Mouse (Mus musculus) C2C12 (cell line): ENCODE data around the gene Chd9. TPM values are rescaled to one million over a fixed set of nuclear protein-coding genes. Genes with fewer than 3 reads are reported as not detected.

Experiments used
- H3K27me3 ChIP-seq: one replicate; pipeline ENCODE4 v1.6.1; 2011; ENCODE audit not compliant: control insufficient read depth, insufficient read depth, insufficient read length
- H3K36me3 ChIP-seq: one replicate; pipeline ENCODE4 v1.6.1; 2011; ENCODE audit not compliant: control insufficient read depth, insufficient read depth
- H3K4me3 ChIP-seq: one replicate; pipeline ENCODE4 v1.5.1; 2011; ENCODE audit warnings: mild to moderate bottlenecking, control low read depth; ENCODE audit not compliant: poor library complexity, insufficient read depth, severe bottlenecking
- H3K79me2 ChIP-seq: one replicate; pipeline ENCODE4 v1.6.1; 2011; ENCODE audit not compliant: control insufficient read depth, insufficient read depth
- H3K79me3 ChIP-seq: one replicate; pipeline ENCODE4 v1.6.1; 2011; ENCODE audit warnings: low read depth, control low read depth
- H3ac ChIP-seq: one replicate; pipeline ENCODE3; 2011; ENCODE audit warnings: low read depth; ENCODE audit not compliant: control insufficient read depth, insufficient read length
- CEBPB ChIP-seq: IDR thresholded peaks from one replicate; pipeline ENCODE4 v1.6.1; 2011; ENCODE audit warnings: low read depth, mild to moderate bottlenecking, control low read depth, moderate library complexity
- CTCF ChIP-seq: IDR thresholded peaks from one replicate; pipeline ENCODE4 v1.5.1; 2011; ENCODE audit not compliant: control insufficient read depth, insufficient read depth, insufficient read length
- FOSL1 ChIP-seq: IDR thresholded peaks from one replicate; pipeline ENCODE4 v1.8.0; 2011; ENCODE audit warnings: mild to moderate bottlenecking, low read length; ENCODE audit not compliant: poor library complexity, insufficient read depth, severe bottlenecking
- MAX ChIP-seq: IDR thresholded peaks from one replicate; pipeline ENCODE4 v1.6.1; 2011; ENCODE audit warnings: mild to moderate bottlenecking, control low read depth
- MYOD1 ChIP-seq: IDR thresholded peaks from one replicate; pipeline ENCODE4 v1.6.1; 2011; ENCODE audit warnings: low read depth; ENCODE audit not compliant: control insufficient read depth, insufficient read length
- MYOG ChIP-seq: IDR thresholded peaks from one replicate; pipeline ENCODE4 v1.6.1; 2011; ENCODE audit not compliant: control insufficient read depth, insufficient read length; ENCODE audit errors: extremely low read depth
- USF1 ChIP-seq: IDR thresholded peaks from one replicate; pipeline ENCODE4 v1.6.1; 2011; ENCODE audit warnings: low read depth, mild to moderate bottlenecking, control low read depth, moderate library complexity
- polyA plus RNA-seq: library from polyadenylated mRNA; unstranded; fragments of >200 nt; fragmentation: generic; extraction: Trizol; gene quantifications from one replicate; pipeline ENCODE4 v1.2.1, GENCODE M21; 2012; ENCODE audit warnings: missing spikeins

Chd9 gene
- polyA plus RNA-seq, 1 experiment: 18.4 TPM

DNA sequence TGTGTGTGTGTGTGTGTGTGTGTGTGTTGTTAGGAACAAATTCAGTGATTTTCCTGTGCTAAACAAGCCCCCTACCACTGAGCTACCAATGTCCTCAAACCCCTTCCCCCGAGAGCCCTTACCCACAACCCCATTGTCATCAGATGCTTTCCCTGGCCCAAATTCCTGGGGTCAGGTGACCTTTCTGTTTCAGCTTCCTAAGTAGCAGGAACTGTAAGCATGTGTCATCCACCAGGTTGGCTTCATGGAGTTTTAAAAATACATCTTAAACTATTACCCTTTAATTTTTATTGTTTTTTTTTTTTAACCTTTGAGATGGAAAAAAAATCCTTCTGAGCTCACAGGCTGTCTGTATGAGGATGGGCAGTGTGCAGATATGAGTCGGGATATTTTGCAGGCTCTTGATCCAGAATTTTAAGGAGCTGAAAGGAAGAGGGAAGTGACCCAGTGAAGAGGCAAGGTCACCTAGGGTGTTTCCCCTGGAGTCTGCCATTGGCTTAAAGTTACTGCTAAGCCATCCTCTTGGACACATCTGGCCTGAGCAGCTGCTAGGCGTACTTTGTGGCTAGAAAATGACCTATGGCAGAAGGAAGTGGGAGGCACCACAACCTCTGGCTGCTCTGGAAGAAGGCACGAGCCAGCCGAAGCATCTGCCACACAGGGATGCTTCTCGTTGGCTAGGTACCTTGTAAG lies 5.6 kb downstream of the Chd9 start:
- Histone ChIP-seq H3K79me3 (no peaks in the 10 kb centered on the region), H3K4me3 (no peak overlapping the region), H3K79me2 (no peaks in the 10 kb centered on the region), H3K36me3 (no peaks in the 10 kb centered on the region), H3K27me3 (no peaks in the 10 kb centered on the region), H3ac (no peak overlapping the region)
- peak; percentile 52 for TF ChIP-seq USF1
- TF ChIP-seq CEBPB: no peak
- peak; percentile 36 for TF ChIP-seq MYOD1
- TF ChIP-seq MYOG: no peak

DNA sequence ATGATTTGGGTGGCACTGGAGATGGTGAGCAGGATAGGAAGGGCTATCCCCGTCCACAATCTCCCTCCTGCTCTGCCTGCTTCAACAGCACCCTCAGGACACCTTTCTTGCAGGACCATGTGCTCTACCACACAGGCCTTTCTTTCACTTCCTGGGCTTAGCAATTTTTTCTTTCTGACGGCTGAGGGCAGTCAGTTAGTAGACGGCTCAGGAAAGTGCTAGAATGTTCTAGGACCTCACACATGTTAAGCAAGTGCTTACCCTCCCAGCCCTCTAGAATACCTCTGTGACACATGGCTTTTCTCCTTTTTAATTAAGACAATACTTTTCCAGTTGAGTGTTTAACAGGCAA lies 6.1 kb downstream of the Chd9 start:
- no peaks in the 10 kb centered on the region for H3K79me3 ChIP-seq
- H3K79me2 ChIP-seq: no peaks in the 10 kb centered on the region
- no peak overlapping the region for H3ac ChIP-seq
- H3K27me3 ChIP-seq: no peaks in the 10 kb centered on the region
- TF ChIP-seq MAX (no peak), FOSL1 (no peak), MYOG (no peak), CTCF (no peak), USF1 (no peak), CEBPB (no peak), MYOD1 (no peak)
- no peaks in the 10 kb centered on the region for H3K36me3 ChIP-seq
- no peak overlapping the region for H3K4me3 ChIP-seq

DNA sequence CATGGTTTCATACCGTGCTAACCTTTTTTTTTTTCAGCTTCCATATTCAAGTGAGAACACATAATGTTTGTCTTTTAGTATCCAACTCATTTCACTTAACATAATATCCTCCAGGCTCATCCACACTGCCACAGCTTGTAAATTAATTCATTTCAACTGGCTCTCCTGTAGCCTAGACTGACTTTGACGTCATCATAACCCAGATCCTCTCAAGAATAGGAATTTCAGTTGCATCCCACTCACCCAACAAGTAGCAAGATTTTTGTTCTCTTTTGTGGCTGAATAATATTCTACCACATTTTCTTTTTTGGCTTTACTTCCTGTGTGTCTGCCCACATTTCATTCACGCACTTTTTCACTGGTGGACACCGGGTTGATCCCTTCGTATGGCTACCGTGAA lies 9.3 kb downstream of the Chd9 start:
- no peaks in the 10 kb centered on the region for H3K79me3 ChIP-seq
- no peaks in the 10 kb centered on the region for H3K27me3 ChIP-seq
- no peaks in the 10 kb centered on the region for H3K79me2 ChIP-seq
- no peak overlapping the region for H3K4me3 ChIP-seq
- H3ac ChIP-seq: no peak overlapping the region
- no peaks in the 10 kb centered on the region for H3K36me3 ChIP-seq
- TF ChIP-seq USF1 (no peak), CTCF (no peak), FOSL1 (no peak), MAX (no peak), CEBPB (no peak), MYOD1 (no peak), MYOG (no peak)

DNA sequence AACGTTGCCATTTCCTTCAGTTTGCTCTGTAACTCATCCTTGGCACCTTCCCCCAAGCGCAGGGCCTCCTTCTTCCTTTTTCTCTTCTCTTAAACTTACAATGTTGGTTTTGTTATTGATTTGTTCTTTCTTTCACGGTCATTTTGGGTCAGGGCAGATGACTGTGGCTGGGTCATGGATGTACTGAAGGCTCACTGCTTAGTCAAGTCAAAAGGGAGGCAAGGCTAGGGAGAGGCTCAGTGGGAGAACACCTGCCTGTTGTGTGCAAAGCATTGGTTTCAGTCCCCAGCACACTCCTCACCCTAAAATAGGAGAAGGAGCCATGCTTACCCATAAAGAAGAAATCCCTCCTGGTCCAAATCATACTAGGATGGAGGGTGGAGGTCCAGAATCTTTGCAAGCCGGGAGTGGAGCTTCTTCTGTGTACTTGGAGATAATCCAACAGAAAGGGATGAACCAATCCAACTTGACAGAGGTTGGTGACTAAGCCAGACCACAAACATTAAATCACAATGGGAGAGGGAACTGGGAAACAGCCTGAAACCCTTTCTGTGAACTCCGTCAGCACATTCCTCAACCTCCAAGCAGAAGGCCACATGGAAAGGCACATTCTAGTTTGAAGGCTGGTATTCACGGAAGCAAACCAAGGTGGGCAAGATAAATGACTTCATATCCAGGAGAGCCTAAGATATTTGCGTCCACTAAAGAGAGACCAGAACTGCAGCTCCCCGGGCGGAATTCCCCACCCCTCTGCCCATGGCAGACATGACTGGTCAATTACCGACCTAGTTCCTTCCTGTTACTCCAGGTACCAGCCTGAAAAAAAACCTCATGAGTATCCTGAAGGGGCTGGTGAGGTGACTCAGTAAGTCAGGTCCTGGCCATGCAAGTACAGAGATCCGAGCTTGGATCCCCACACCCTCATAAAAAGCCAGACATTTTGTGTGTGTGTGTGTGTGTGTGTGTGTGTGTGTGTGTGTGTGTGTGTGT lies 11.9 kb downstream of the Chd9 start:
- Histone ChIP-seq H3K79me2 (no peaks in the 10 kb centered on the region), H3K27me3 (no peaks in the 10 kb centered on the region), H3ac (no peak overlapping the region), H3K4me3 (no peak overlapping the region), H3K79me3 (no peaks in the 10 kb centered on the region), H3K36me3 (no peaks in the 10 kb centered on the region)
- TF ChIP-seq CTCF (no peak), CEBPB (peak; percentile 35), MAX (peak; percentile 91)

DNA sequence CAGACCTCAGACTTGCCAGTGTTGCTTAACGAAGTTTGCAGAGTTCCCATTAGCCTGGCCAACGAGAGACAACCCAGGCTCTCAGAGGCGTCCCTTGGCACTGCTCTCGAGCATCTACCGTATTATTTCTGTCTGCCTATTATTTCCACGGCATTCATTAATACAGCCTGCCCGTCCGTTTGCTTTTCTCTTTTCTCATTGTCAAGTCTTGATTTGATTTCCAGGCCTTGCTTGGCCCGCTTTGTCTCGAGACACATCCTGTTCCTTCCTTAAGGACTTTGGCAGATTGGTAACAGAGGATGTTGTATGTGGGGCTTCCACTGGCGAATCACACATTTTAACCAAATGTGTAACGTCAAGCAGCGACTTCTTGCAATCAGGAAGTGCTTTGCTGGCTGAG lies 13.2 kb downstream of the Chd9 start:
- H3K79me2 ChIP-seq: no peaks in the 10 kb centered on the region
- no peak overlapping the region for H3K4me3 ChIP-seq
- no peak overlapping the region for H3ac ChIP-seq
- TF ChIP-seq CEBPB (no peak), MYOD1 (no peak), MAX (no peak), FOSL1 (no peak), MYOG (no peak), USF1 (no peak), CTCF (no peak)
- no peaks in the 10 kb centered on the region for H3K79me3 ChIP-seq
- no peaks in the 10 kb centered on the region for H3K36me3 ChIP-seq
- H3K27me3 ChIP-seq: no peaks in the 10 kb centered on the region
